Mouse (Mus musculus): ENCODE results near the gene Map4k1. TPM values are rescaled to one million over a fixed set of nuclear protein-coding genes. Genes with fewer than 3 reads are reported as not detected.

Map4k1 gene
- polyA plus RNA-seq, 1 experiment = 8.2 TPM

- TF ChIP-seq POLR2A (IDR thresholded peaks at IDR 0.05; ENCODE audit: borderline replicate concordance, extremely low read depth, insufficient read depth, insufficient read length, poor library complexity, severe bottlenecking) = no peak
- TF ChIP-seq CTCF (IDR thresholded peaks at IDR 0.05; ENCODE audit: borderline replicate concordance, extremely low read depth, insufficient read depth, insufficient read length) = no peak
- no peak for DNase-seq (ENCODE audit: low read depth)
Observed at GRCm38 (mm10) chr7:29008714-29009113, 26.9 kb downstream of the Map4k1 start.

GRCm38 (mm10) chr7:29014984-29015383 lies 33.1 kb downstream of the Map4k1 start:
- no peak for DNase-seq (ENCODE audit: low read depth)
- TF ChIP-seq CTCF (IDR thresholded peaks at IDR 0.05; ENCODE audit: borderline replicate concordance, extremely low read depth, insufficient read depth, insufficient read length) (peak; percentile 30; the same call in 1 of the 2 replicates), POLR2A (IDR thresholded peaks at IDR 0.05; ENCODE audit: borderline replicate concordance, extremely low read depth, insufficient read depth, insufficient read length, poor library complexity, severe bottlenecking) (no peak)

- DNase-seq (ENCODE audit: low read depth) = no peak
- TF ChIP-seq CTCF (IDR thresholded peaks at IDR 0.05; ENCODE audit: borderline replicate concordance, extremely low read depth, insufficient read depth, insufficient read length) (no peak), POLR2A (IDR thresholded peaks at IDR 0.05; ENCODE audit: borderline replicate concordance, extremely low read depth, insufficient read depth, insufficient read length, poor library complexity, severe bottlenecking) (no peak)
Observed at GRCm38 (mm10) chr7:29016440-29016839, 34.6 kb downstream of the Map4k1 start.

- no peak for DNase-seq (ENCODE audit: low read depth)
- TF ChIP-seq POLR2A (IDR thresholded peaks at IDR 0.05; ENCODE audit: borderline replicate concordance, extremely low read depth, insufficient read depth, insufficient read length, poor library complexity, severe bottlenecking) (no peak), CTCF (IDR thresholded peaks at IDR 0.05; ENCODE audit: borderline replicate concordance, extremely low read depth, insufficient read depth, insufficient read length) (no peak)
Observed at GRCm38 (mm10) chr7:29017222-29017621, 35.4 kb downstream of the Map4k1 start.

GRCm38 (mm10) chr7:29019447-29020220 lies 37.8 kb downstream of the Map4k1 start:
- no peak for TF ChIP-seq CTCF (IDR thresholded peaks at IDR 0.05; ENCODE audit: borderline replicate concordance, extremely low read depth, insufficient read depth, insufficient read length)
- no peak for TF ChIP-seq POLR2A (IDR thresholded peaks at IDR 0.05; ENCODE audit: borderline replicate concordance, extremely low read depth, insufficient read depth, insufficient read length, poor library complexity, severe bottlenecking)
- peak; percentile 29 for DNase-seq (ENCODE audit: low read depth)

GRCm38 (mm10) chr7:29022479-29022878 lies 40.6 kb downstream of the Map4k1 start:
- DNase-seq (ENCODE audit: low read depth) = no peak
- TF ChIP-seq CTCF (IDR thresholded peaks at IDR 0.05; ENCODE audit: borderline replicate concordance, extremely low read depth, insufficient read depth, insufficient read length) = no peak
- no peak for TF ChIP-seq POLR2A (IDR thresholded peaks at IDR 0.05; ENCODE audit: borderline replicate concordance, extremely low read depth, insufficient read depth, insufficient read length, poor library complexity, severe bottlenecking)

GRCm38 (mm10) chr7:29023514-29023913 lies 41.7 kb downstream of the Map4k1 start:
- no peak for DNase-seq (ENCODE audit: low read depth)
- no peak for TF ChIP-seq POLR2A (IDR thresholded peaks at IDR 0.05; ENCODE audit: borderline replicate concordance, extremely low read depth, insufficient read depth, insufficient read length, poor library complexity, severe bottlenecking)
- no peak for TF ChIP-seq CTCF (IDR thresholded peaks at IDR 0.05; ENCODE audit: borderline replicate concordance, extremely low read depth, insufficient read depth, insufficient read length)

GRCm38 (mm10) chr7:29025566-29025965 lies 43.7 kb downstream of the Map4k1 start:
- no peak for TF ChIP-seq POLR2A (IDR thresholded peaks at IDR 0.05; ENCODE audit: borderline replicate concordance, extremely low read depth, insufficient read depth, insufficient read length, poor library complexity, severe bottlenecking)
- TF ChIP-seq CTCF (IDR thresholded peaks at IDR 0.05; ENCODE audit: borderline replicate concordance, extremely low read depth, insufficient read depth, insufficient read length) = no peak
- DNase-seq (ENCODE audit: low read depth) = no peak

- TF ChIP-seq POLR2A (IDR thresholded peaks at IDR 0.05; ENCODE audit: borderline replicate concordance, extremely low read depth, insufficient read depth, insufficient read length, poor library complexity, severe bottlenecking) = no peak
- TF ChIP-seq CTCF (IDR thresholded peaks at IDR 0.05; ENCODE audit: borderline replicate concordance, extremely low read depth, insufficient read depth, insufficient read length) = no peak
- DNase-seq (ENCODE audit: low read depth) = no peak
Observed at GRCm38 (mm10) chr7:29026195-29026594, 44.3 kb downstream of the Map4k1 start.

- DNase-seq (ENCODE audit: low read depth) = no peak
- TF ChIP-seq CTCF (IDR thresholded peaks at IDR 0.05; ENCODE audit: borderline replicate concordance, extremely low read depth, insufficient read depth, insufficient read length) (no peak), POLR2A (IDR thresholded peaks at IDR 0.05; ENCODE audit: borderline replicate concordance, extremely low read depth, insufficient read depth, insufficient read length, poor library complexity, severe bottlenecking) (no peak)
Observed at GRCm38 (mm10) chr7:29026811-29027210, 45.0 kb downstream of the Map4k1 start.

GRCm38 (mm10) chr7:29028761-29029160 lies 46.9 kb downstream of the Map4k1 start:
- no peak for TF ChIP-seq POLR2A (IDR thresholded peaks at IDR 0.05; ENCODE audit: borderline replicate concordance, extremely low read depth, insufficient read depth, insufficient read length, poor library complexity, severe bottlenecking)
- TF ChIP-seq CTCF (IDR thresholded peaks at IDR 0.05; ENCODE audit: borderline replicate concordance, extremely low read depth, insufficient read depth, insufficient read length) = no peak

More at GRCm38 (mm10) chr7:29028761-29029160, 46.9 kb downstream of the Map4k1 start:
- DNase-seq (ENCODE audit: low read depth) = no peak
